Mouse (Mus musculus) hindbrain, embryonic 10.5 days (tissue): ENCODE data around the gene Ugt2a2. TPM values are rescaled to one million over a fixed set of nuclear protein-coding genes. Genes with fewer than 3 reads are reported as not detected.
"Not testable (repeated sequence)": the region's sequence is repeated elsewhere in the genome, so short reads cannot be mapped to it uniquely, and the experiment has no call there.

ENCODE experiments used
- DNase-seq: peaks from one replicate; pipeline ENCODE4 v3.0.0-alpha.2; 2017; ENCODE audit warnings: low spot score
- H3K27ac ChIP-seq: fragments of 300-500 bp; sonication (generic); 2 replicates; pipeline ENCODE4 v1.5.1; 2016; ENCODE audit warnings: mild to moderate bottlenecking, moderate library complexity
- H3K27me3 ChIP-seq: fragments of 300-500 bp; sonication (generic); 2 replicates; pipeline ENCODE4 v1.6.1; 2016; ENCODE audit warnings: mild to moderate bottlenecking; ENCODE audit not compliant: poor library complexity, insufficient read depth, severe bottlenecking
- H3K36me3 ChIP-seq: fragments of 300-500 bp; sonication (generic); 2 replicates; pipeline ENCODE4 v1.6.1; 2016; ENCODE audit warnings: mild to moderate bottlenecking, moderate library complexity
- H3K4me1 ChIP-seq: fragments of 300-500 bp; sonication (generic); replicated peaks from 2 replicates; pipeline ENCODE4 v1.6.1; 2016; ENCODE audit warnings: mild to moderate bottlenecking
- H3K4me3 ChIP-seq: fragments of 300-500 bp; sonication (generic); 2 replicates; pipeline ENCODE4 v1.5.1; 2016; ENCODE audit warnings: mild to moderate bottlenecking, moderate library complexity
- H3K9me3 ChIP-seq: fragments of 300-500 bp; sonication (generic); 2 replicates; pipeline ENCODE4 v1.6.1; 2016; ENCODE audit warnings: mild to moderate bottlenecking, moderate library complexity
- WGBS: fragments of 180-500 bp; shearing (Covaris S2); methylation state at CpG from one replicate; pipeline ENCODE4 v1.1.7; 2016; 5-methylcytosine and 5-hydroxymethylcytosine counted together
- polyA plus RNA-seq: library from polyadenylated mRNA; unstranded; fragments of >200 nt; fragmentation: Nextera tagmentation; extraction: Ambion mirVana; gene quantifications from 2 replicates; pipeline ENCODE4 v1.2.1, GENCODE M21; 2016

The Ugt2a2 gene
- polyA plus RNA-seq, 1 experiment from 2014 or later = not detected

GRCm38 (mm10) chr5:87425676-87426075 lies 56.4 kb downstream of the Ugt2a2 start:
- Histone ChIP-seq H3K4me3 (no peak overlapping the region), H3K4me1 (no peaks in the 10 kb centered on the region), H3K27me3 (no peaks in the 10 kb centered on the region), H3K9me3 (no peaks in the 10 kb centered on the region), H3K27ac (no peak overlapping the region), H3K36me3 (no peaks in the 10 kb centered on the region)
- WGBS = 86% methylated on average over 3 of the region's 3 CpGs
- no peak for DNase-seq

DNA sequence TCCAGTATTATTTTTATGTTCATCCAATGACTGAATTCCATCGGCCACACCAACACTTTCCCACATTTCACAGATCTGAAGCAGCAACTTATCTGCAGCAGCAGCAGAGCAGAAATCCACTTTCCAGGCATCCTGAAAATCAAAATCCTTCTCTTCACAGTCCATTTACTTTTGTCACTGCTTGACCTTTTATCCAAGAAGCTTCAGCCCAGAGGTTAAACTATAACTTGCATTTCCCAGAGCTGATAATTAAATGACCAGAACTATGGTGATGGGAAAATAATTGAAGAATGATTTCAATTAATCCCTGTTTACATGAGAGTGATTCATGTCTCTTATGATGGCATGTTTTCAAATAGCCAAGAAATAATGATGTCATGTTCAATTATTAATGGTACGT lies 58.0 kb downstream of the Ugt2a2 start, which contains the start of gene Ugt2b38:
Gene Ugt2b38, minus strand, starts transcription at position 163 of the 400 bp plus-strand sequence.
- not testable (repeated sequence) for DNase-seq, H3K27ac ChIP-seq
- 97% methylated on average over 2 of the region's 2 CpGs for WGBS

More for the DNA sequence above, 58.0 kb downstream of the Ugt2a2 start, which contains the start of gene Ugt2b38:
- not testable (repeated sequence) for H3K4me1 ChIP-seq, H3K27me3 ChIP-seq, H3K9me3 ChIP-seq, H3K4me3 ChIP-seq, H3K36me3 ChIP-seq

Other genes starting within 250 kb of the Ugt2a2 start
- not detected in 2 replicates for gene Ugt2b37, start 227.5 kb downstream of the Ugt2a2 start, polyA plus RNA-seq
- gene Ugt2a3, start 145.1 kb downstream of the Ugt2a2 start, polyA plus RNA-seq = not detected in 2 replicates
- gene Ugt2b38, start 58.1 kb downstream of the Ugt2a2 start, polyA plus RNA-seq = not detected in 2 replicates
- not detected in 2 replicates for gene Gm43638, start 4.5 kb upstream of the Ugt2a2 start, polyA plus RNA-seq
- gene Ugt2a1, start 8.6 kb upstream of the Ugt2a2 start, polyA plus RNA-seq = not detected in 2 replicates
- not detected in 2 replicates for gene Sult1b1, start 55.9 kb upstream of the Ugt2a2 start, polyA plus RNA-seq
- not detected in 2 replicates for gene Sult1d1, start 86.8 kb upstream of the Ugt2a2 start, polyA plus RNA-seq
- not detected in 2 replicates for gene Sult1e1, start 109.3 kb upstream of the Ugt2a2 start, polyA plus RNA-seq
- gene Csn1s1, start 183.9 kb upstream of the Ugt2a2 start, polyA plus RNA-seq = not detected in 2 replicates
- not detected in 2 replicates for gene Csn2, start 217.4 kb upstream of the Ugt2a2 start, polyA plus RNA-seq